ENCODE assay signal across 8 mouse cellular contexts in genomic region chr9:64341671-64342070, GRCm38 (mm10). TPM values are rescaled to one million over a fixed set of nuclear protein-coding genes. Genes with fewer than 3 reads are reported as not detected.
DNase-seq lines count a peak whose midpoint lies in the region; ATAC-seq and TF ChIP-seq lines count a peak whose summit lies in the region.

No protein-coding gene starts in this region.

- no peak for DNase-seq in kidney, adult 11 months
- DNase-seq in embryonic facial prominence, embryonic 10.5 days (ENCODE audit: low spot score): no peak
- DNase-seq in B cell, adult 2 months: no peak
- no peak for DNase-seq in right cerebral cortex, postnatal 10 days (ENCODE audit: low spot score in 2 of 2)
- no peak for DNase-seq in layer of hippocampus, adult 11-12 months (ENCODE audit: low spot score)

- H3K27me3 ChIP-seq in kidney, embryonic 16.5 days (ENCODE audit: insufficient read depth, low read length): no peaks in the 10 kb centered on the region
- H3K27me3 ChIP-seq in embryonic facial prominence, embryonic 10.5 days (replicated peaks; ENCODE audit: low read depth, poor library complexity, severe bottlenecking): no peaks in the 10 kb centered on the region
- H3K27me3 ChIP-seq in intestine, embryonic 15.5 days (replicated peaks): no peaks in the 10 kb centered on the region
- H3K27me3 ChIP-seq in myocyte (ENCODE audit: control insufficient read depth, insufficient read depth, insufficient read length): no peaks in the 10 kb centered on the region

- peaks cover 5% of the 10 kb centered on the region for H3K79me2 ChIP-seq in myocyte (ENCODE audit: control insufficient read depth, insufficient read depth)

- H3K36me3 ChIP-seq in kidney, embryonic 16.5 days (ENCODE audit: insufficient read depth, low read length): peaks cover 4% of the 10 kb centered on the region; the same call in 1 of the 2 replicates
- peaks cover 5% of the 10 kb centered on the region; the same call in 1 of the 2 replicates for H3K36me3 ChIP-seq in embryonic facial prominence, embryonic 10.5 days (replicated peaks)
- no peaks in the 10 kb centered on the region for H3K36me3 ChIP-seq in intestine, embryonic 15.5 days
- no peaks in the 10 kb centered on the region for H3K36me3 ChIP-seq in myocyte (ENCODE audit: control insufficient read depth, insufficient read depth)

- peaks cover 21% of the 10 kb centered on the region; the same call in 1 of the 2 replicates for H3K4me1 ChIP-seq in kidney, embryonic 16.5 days (ENCODE audit: insufficient read depth, low read length)
- peaks cover 32% of the 10 kb centered on the region for H3K4me1 ChIP-seq in embryonic facial prominence, embryonic 10.5 days
- no peaks in the 10 kb centered on the region for H3K4me1 ChIP-seq in intestine, embryonic 15.5 days (replicated peaks)

- peak overlapping the region; percentile 100; the same call in 1 of the 2 replicates for H3K27ac ChIP-seq in kidney, embryonic 16.5 days (ENCODE audit: low read length)
- 0 out of 2 replicates have a peak overlapping the region, but pooled peaks have one; percentile 100 for H3K27ac ChIP-seq in embryonic facial prominence, embryonic 10.5 days (replicated peaks)
- H3K27ac ChIP-seq in intestine, embryonic 15.5 days: no peak overlapping the region

- peak overlapping the region; percentile 73 for H3K4me2 ChIP-seq in kidney, embryonic 16.5 days (replicated peaks; ENCODE audit: low read depth, low read length)
- peak overlapping the region; percentile 88 for H3K4me2 ChIP-seq in intestine, embryonic 15.5 days (replicated peaks)
- H3K4me2 ChIP-seq in myocyte (ENCODE audit: low read depth): peak overlapping the region; percentile 79

- H3K9ac ChIP-seq in kidney, embryonic 16.5 days (replicated peaks; ENCODE audit: low read length): peak overlapping the region; percentile 99; the same call in 1 of the 2 replicates
- H3K9ac ChIP-seq in intestine, embryonic 15.5 days: no peak overlapping the region

- ATAC-seq in kidney, embryonic 16.5 days (ENCODE audit: low FRiP score, low TSS enrichment): no peak
- no peak for ATAC-seq in intestine, embryonic 15.5 days

- peak overlapping the region; percentile 71 for H3K4me3 ChIP-seq in kidney, embryonic 16.5 days (ENCODE audit: low read length)
- H3K4me3 ChIP-seq in embryonic facial prominence, embryonic 10.5 days: 0 out of 2 replicates have a peak overlapping the region, but pooled peaks have one; percentile 79
- H3K4me3 ChIP-seq in intestine, embryonic 15.5 days (replicated peaks): 0 out of 2 replicates have a peak overlapping the region, but pooled peaks have one; percentile 60
- peak overlapping the region; percentile 51 for H3K4me3 ChIP-seq in myocyte

- no peak for TF ChIP-seq POLR2A in myocyte (IDR thresholded peaks at IDR 0.05; ENCODE audit: insufficient read length, low read depth)

- 61% methylated on average over 8 of the region's 8 CpGs for WGBS in kidney, embryonic 16.5 days
- 86% methylated on average over 8 of the region's 8 CpGs for WGBS in embryonic facial prominence, embryonic 10.5 days
- WGBS in intestine, embryonic 15.5 days: 70% methylated on average over 8 of the region's 8 CpGs

- H3K9me3 ChIP-seq in kidney, embryonic 16.5 days (ENCODE audit: low read length): no peaks in the 10 kb centered on the region
- H3K9me3 ChIP-seq in embryonic facial prominence, embryonic 10.5 days: no peaks in the 10 kb centered on the region
- no peaks in the 10 kb centered on the region for H3K9me3 ChIP-seq in intestine, embryonic 15.5 days

- H3ac ChIP-seq in myocyte (ENCODE audit: control insufficient read depth, insufficient read length): peak overlapping the region; percentile 57

TF ChIP-seq in myocyte, 11 proteins besides CTCF, POLR2A, EP300 and RAD21:
- no peak for TF ChIP-seq POLR2AphosphoS2 (IDR thresholded peaks at IDR 0.05; ENCODE audit: insufficient read length, low read depth)
- TF ChIP-seq MAX (IDR thresholded peaks at IDR 0.05; ENCODE audit: low read depth): no peak
- no peak for TF ChIP-seq MYOG (IDR thresholded peaks at IDR 0.05; ENCODE audit: control insufficient read depth in 1 of 3, insufficient read depth in 1 of 3, insufficient read length in 2 of 3, low read depth in 2 of 3)
- TF ChIP-seq REST (IDR thresholded peaks at IDR 0.05; ENCODE audit: insufficient read depth, insufficient read length): no peak
- no peak for TF ChIP-seq TCF3 (IDR thresholded peaks at IDR 0.05; ENCODE audit: insufficient read length, low read depth)
- no peak for TF ChIP-seq USF1 (IDR thresholded peaks at IDR 0.05; ENCODE audit: low read depth)

RNA-seq across cellular contexts. Expression of gene Dis3l, which starts 0.6 kb away (rescaled TPM):
- polyA plus RNA-seq in kidney, embryonic 16.5 days (2015; fragmentation: Nextera tagmentation; extraction: Ambion mirVana): 23.9 and 25.9 TPM in 2 replicates
- 20.0 and 23.1 TPM in 2 replicates for polyA plus RNA-seq in embryonic facial prominence, embryonic 10.5 days (2016; fragmentation: Nextera tagmentation; extraction: Ambion mirVana)
- polyA plus RNA-seq in intestine, embryonic 15.5 days (2015; fragmentation: Nextera tagmentation; extraction: Ambion mirVana): 19.3 and 19.8 TPM in 2 replicates
- polyA plus RNA-seq in myocyte (2012; fragmentation: generic; extraction: Trizol): 13.0 TPM

RNA-seq across cellular contexts. Expression of gene Megf11, which starts 43.8 kb away (rescaled TPM):
- 4.7 and 4.9 TPM in 2 replicates for polyA plus RNA-seq in kidney, embryonic 16.5 days (2015; fragmentation: Nextera tagmentation; extraction: Ambion mirVana)
- polyA plus RNA-seq in embryonic facial prominence, embryonic 10.5 days (2016; fragmentation: Nextera tagmentation; extraction: Ambion mirVana): 0.96 and 1.6 TPM in 2 replicates
- 0.89 and 1.3 TPM in 2 replicates for polyA plus RNA-seq in intestine, embryonic 15.5 days (2015; fragmentation: Nextera tagmentation; extraction: Ambion mirVana)
- 0.06 TPM for polyA plus RNA-seq in myocyte (2012; fragmentation: generic; extraction: Trizol)
